20 mouse cellular contexts compared by ENCODE assay signal in genomic region chr7:111811036-111811435, GRCm38 (mm10). TPM values are rescaled to one million over a fixed set of nuclear protein-coding genes. Genes with fewer than 3 reads are reported as not detected.
DNase-seq lines count a peak whose midpoint lies in the region; ATAC-seq and TF ChIP-seq lines count a peak whose summit lies in the region.
"Had no signal": no experiment of that assay in that cellular context is flagged by ENCODE, and none has a peak within 500 bp of the region (broad histone marks: within the 10 kb centered on the region; RNA-seq: fewer than 3 reads in every experiment).

No protein-coding gene starts in this region.

- ATAC-seq in forebrain, embryonic 11.5 days (replicated peaks; ENCODE audit: low FRiP score): no peak
- no peak for ATAC-seq in forebrain, embryonic 14.5 days
- no peak for ATAC-seq in kidney, postnatal 0 days (replicated peaks; ENCODE audit: low FRiP score, low read depth)
- no peak for ATAC-seq in hindbrain, embryonic 13.5 days (ENCODE audit: low FRiP score)
- ATAC-seq: forebrain, embryonic 13.5 days; forebrain, postnatal 0 days; hindbrain, embryonic 16.5 days; Patski had no signal

- 77% methylated on average over 2 of the region's 2 CpGs for WGBS in forebrain, embryonic 11.5 days
- WGBS in forebrain, embryonic 14.5 days: 71% methylated on average over 2 of the region's 2 CpGs
- WGBS in kidney, postnatal 0 days: 20% methylated on average over 2 of the region's 2 CpGs
- 77% methylated on average over 2 of the region's 2 CpGs for WGBS in hindbrain, embryonic 13.5 days

- H3K36me3 ChIP-seq in forebrain, embryonic 11.5 days (ENCODE audit: control insufficient read depth, insufficient read depth, low read length): no peaks in the 10 kb centered on the region
- no peaks in the 10 kb centered on the region for H3K36me3 ChIP-seq in forebrain, embryonic 14.5 days (ENCODE audit: control insufficient read depth, insufficient read depth, low read length)
- H3K36me3 ChIP-seq in kidney, postnatal 0 days (ENCODE audit: insufficient read depth, low read length): no peaks in the 10 kb centered on the region
- no peaks in the 10 kb centered on the region for H3K36me3 ChIP-seq in hindbrain, embryonic 13.5 days
- H3K36me3 ChIP-seq: hindbrain, embryonic 12.5 days had no signal

- H3K9ac ChIP-seq in forebrain, embryonic 11.5 days (ENCODE audit: low read length): no peak overlapping the region
- H3K9ac ChIP-seq in forebrain, embryonic 14.5 days (ENCODE audit: low read length): no peak overlapping the region
- no peak overlapping the region for H3K9ac ChIP-seq in kidney, postnatal 0 days (ENCODE audit: low read depth, low read length)
- H3K9ac ChIP-seq in hindbrain, embryonic 13.5 days: no peak overlapping the region
- H3K9ac ChIP-seq: forebrain, embryonic 13.5 days; forebrain, postnatal 0 days; hindbrain, embryonic 12.5 days had no signal

- no peaks in the 10 kb centered on the region for H3K9me3 ChIP-seq in forebrain, embryonic 11.5 days (ENCODE audit: control insufficient read depth, low read length)
- no peaks in the 10 kb centered on the region for H3K9me3 ChIP-seq in forebrain, embryonic 14.5 days (replicated peaks; ENCODE audit: control insufficient read depth, low read length)
- no peaks in the 10 kb centered on the region for H3K9me3 ChIP-seq in kidney, postnatal 0 days (replicated peaks; ENCODE audit: low read length)
- no peaks in the 10 kb centered on the region for H3K9me3 ChIP-seq in hindbrain, embryonic 13.5 days
- H3K9me3 ChIP-seq: forebrain, embryonic 13.5 days; hindbrain, embryonic 12.5 days had no signal

- no peak for TF ChIP-seq CTCF in kidney, postnatal 0 days (IDR thresholded peaks at IDR 0.05; ENCODE audit: low read depth)

- no peaks in the 10 kb centered on the region for H3K27me3 ChIP-seq in forebrain, embryonic 11.5 days (ENCODE audit: control insufficient read depth, insufficient read depth, low read length)
- no peaks in the 10 kb centered on the region for H3K27me3 ChIP-seq in forebrain, embryonic 14.5 days (replicated peaks; ENCODE audit: control insufficient read depth, insufficient read depth, low read length)
- no peaks in the 10 kb centered on the region for H3K27me3 ChIP-seq in kidney, postnatal 0 days (ENCODE audit: insufficient read depth, low read length)
- H3K27me3 ChIP-seq in hindbrain, embryonic 13.5 days: no peaks in the 10 kb centered on the region
- H3K27me3 ChIP-seq: forebrain, embryonic 13.5 days; hindbrain, embryonic 12.5 days; Patski had no signal

- no peak overlapping the region for H3K4me3 ChIP-seq in forebrain, embryonic 11.5 days (ENCODE audit: low read depth, low read length)
- H3K4me3 ChIP-seq in forebrain, embryonic 14.5 days (ENCODE audit: low read depth, low read length): no peak overlapping the region
- no peak overlapping the region for H3K4me3 ChIP-seq in kidney, postnatal 0 days (replicated peaks; ENCODE audit: low read depth, low read length)
- no peak overlapping the region for H3K4me3 ChIP-seq in hindbrain, embryonic 13.5 days
- H3K4me3 ChIP-seq: forebrain, embryonic 13.5 days; gastrocnemius, adult 2 months; hindbrain, embryonic 12.5 days had no signal

- DNase-seq in forebrain, embryonic 11.5 days (ENCODE audit: low spot score): peak; percentile 14
- no peak for DNase-seq in forebrain, embryonic 14.5 days (ENCODE audit: low spot score)
- DNase-seq in kidney, postnatal 0 days (ENCODE audit: low spot score): peak; percentile 71
- DNase-seq in kidney, postnatal 36 days: no peak
- peak; percentile 40 for DNase-seq in NIH3T3 (ENCODE audit: low read depth)
- DNase-seq: adrenal gland, postnatal 10 days; adrenal gland, postnatal 36 days; cerebellum, adult 18-20 months; cerebellum, adult 9-10 months; cerebellum, postnatal 14 days; forebrain, postnatal 0 days; gastrocnemius, adult 2 months; gastrocnemius, postnatal 14 days; heart, adult 11 months had no signal

- no peak overlapping the region for H3K4me2 ChIP-seq in forebrain, embryonic 11.5 days (ENCODE audit: low read depth, low read length, severe bottlenecking)
- H3K4me2 ChIP-seq in forebrain, embryonic 14.5 days (ENCODE audit: low read length): no peak overlapping the region
- H3K4me2 ChIP-seq in kidney, postnatal 0 days (ENCODE audit: low read length): no peak overlapping the region
- H3K4me2 ChIP-seq in hindbrain, embryonic 13.5 days: no peak overlapping the region
- H3K4me2 ChIP-seq: forebrain, embryonic 13.5 days; heart, embryonic 11.5 days; hindbrain, embryonic 12.5 days had no signal

- H3K27ac ChIP-seq in forebrain, embryonic 11.5 days (ENCODE audit: low read depth, low read length): no peak overlapping the region
- no peak overlapping the region for H3K27ac ChIP-seq in forebrain, embryonic 14.5 days (ENCODE audit: low read depth, low read length)
- H3K27ac ChIP-seq in kidney, postnatal 0 days: no peak overlapping the region
- no peak overlapping the region for H3K27ac ChIP-seq in hindbrain, embryonic 13.5 days
- H3K27ac ChIP-seq: forebrain, embryonic 13.5 days; gastrocnemius, adult 2 months; hindbrain, embryonic 12.5 days had no signal

- no peaks in the 10 kb centered on the region for H3K4me1 ChIP-seq in forebrain, embryonic 11.5 days (replicated peaks; ENCODE audit: control insufficient read depth, insufficient read depth, low read length)
- no peaks in the 10 kb centered on the region for H3K4me1 ChIP-seq in forebrain, embryonic 14.5 days (ENCODE audit: control insufficient read depth, insufficient read depth, low read length)
- peaks cover 2% of the 10 kb centered on the region; the same call in 1 of the 2 replicates for H3K4me1 ChIP-seq in kidney, postnatal 0 days (replicated peaks; ENCODE audit: insufficient read depth, low read length)
- no peaks in the 10 kb centered on the region for H3K4me1 ChIP-seq in hindbrain, embryonic 13.5 days (replicated peaks)
- H3K4me1 ChIP-seq: forebrain, embryonic 13.5 days; hindbrain, embryonic 12.5 days had no signal

RNA-seq across cellular contexts. Expression of gene Galnt18, which starts 31.3 kb away (rescaled TPM):
- 4.5 and 4.9 TPM in 2 replicates for polyA plus RNA-seq in forebrain, embryonic 11.5 days (2014; fragmentation: Nextera tagmentation; extraction: Ambion mirVana)
- 6.6 and 7.4 TPM in 2 replicates for polyA plus RNA-seq in forebrain, embryonic 14.5 days (2014; fragmentation: Nextera tagmentation; extraction: Ambion mirVana)
- polyA plus RNA-seq in kidney, postnatal 0 days (2015; fragmentation: Nextera tagmentation; extraction: Ambion mirVana): 52.1 and 53.3 TPM in 2 replicates
- 10.4 and 10.6 TPM in 2 replicates for polyA plus RNA-seq in hindbrain, embryonic 13.5 days (2015; fragmentation: Nextera tagmentation; extraction: Ambion mirVana)

Comparison
In these comparisons a context has a peak if more than half of its experiments do, and no peak if none do; other contexts are left out.
1. DNase-seq: peak in forebrain, embryonic 11.5 days (single experiment), kidney, postnatal 0 days (single experiment) and NIH3T3 (single experiment); none in forebrain, embryonic 14.5 days (single experiment) and kidney, postnatal 36 days (0 of 2).